Mouse (Mus musculus) intestine, embryonic 15.5 days (tissue): ENCODE data around the gene Setx. TPM values are rescaled to one million over a fixed set of nuclear protein-coding genes. Genes with fewer than 3 reads are reported as not detected.
"Not testable (repeated sequence)": the region's sequence is repeated elsewhere in the genome, so short reads cannot be mapped to it uniquely, and the experiment has no call there.

Experiments
- ATAC-seq: fragments of 200-750 bp; cut with Nextera tagmentation; 2 replicates; pipeline ENCODE4 v1.8.0; 2017; ENCODE audit warnings: moderate TSS enrichment, moderate library complexity
- H3K27ac ChIP-seq: fragments of 300-500 bp; sonication (generic); 2 replicates; pipeline ENCODE4 v1.5.1; 2015; ENCODE audit warnings: mild to moderate bottlenecking, inconsistent platforms
- H3K27me3 ChIP-seq: fragments of 300-500 bp; sonication (generic); replicated peaks from 2 replicates; pipeline ENCODE4 v1.6.1; 2015; ENCODE audit warnings: inconsistent platforms
- H3K36me3 ChIP-seq: fragments of 300-500 bp; sonication (generic); 2 replicates; pipeline ENCODE4 v1.6.1; 2015; ENCODE audit warnings: inconsistent platforms
- H3K4me1 ChIP-seq: fragments of 300-500 bp; sonication (generic); replicated peaks from 2 replicates; pipeline ENCODE4 v1.6.1; 2015; ENCODE audit warnings: inconsistent platforms
- H3K4me2 ChIP-seq: fragments of 300-500 bp; sonication (generic); replicated peaks from 2 replicates; pipeline ENCODE4 v1.6.1; 2015; ENCODE audit warnings: mild to moderate bottlenecking, inconsistent platforms
- H3K4me3 ChIP-seq: fragments of 300-500 bp; sonication (generic); replicated peaks from 2 replicates; pipeline ENCODE4 v1.5.1; 2015; ENCODE audit warnings: inconsistent platforms
- H3K9ac ChIP-seq: fragments of 300-500 bp; sonication (generic); 2 replicates; pipeline ENCODE4 v1.6.1; 2015; ENCODE audit warnings: inconsistent platforms
- H3K9me3 ChIP-seq: fragments of 300-500 bp; sonication (generic); 2 replicates; pipeline ENCODE4 v1.6.1; 2016; ENCODE audit warnings: inconsistent platforms
- WGBS: fragments of 180-500 bp; shearing (Covaris S2); methylation state at CpG from one replicate; pipeline ENCODE4 v1.1.7; 2015; 5-methylcytosine and 5-hydroxymethylcytosine counted together
- polyA plus RNA-seq: library from polyadenylated mRNA; unstranded; fragments of >200 nt; fragmentation: Nextera tagmentation; extraction: Ambion mirVana; gene quantifications from 2 replicates; pipeline ENCODE4 v1.2.1, GENCODE M21; 2015

Setx gene
- polyA plus RNA-seq, 1 experiment from 2014 or later, result 7.2 TPM

DNA sequence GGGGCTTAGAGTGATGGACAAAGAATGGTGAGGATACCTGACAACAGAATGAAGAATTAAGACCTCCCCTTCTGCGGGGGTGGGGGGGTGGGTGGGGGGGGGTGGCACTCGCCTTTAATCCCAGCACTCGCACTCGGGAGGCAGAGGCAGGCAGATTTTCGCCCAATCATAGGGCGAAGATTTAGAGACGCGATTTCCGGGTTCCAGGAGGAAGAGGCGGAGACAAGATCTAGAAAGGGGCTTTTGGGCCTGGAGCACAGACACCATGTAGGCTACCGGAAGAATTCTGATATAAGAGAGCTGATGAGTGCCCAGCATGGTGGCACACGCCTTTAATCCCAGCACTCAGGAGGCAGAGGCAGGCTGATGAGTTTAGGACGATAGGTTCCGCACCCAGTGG is 24.3 kb upstream of the Setx start:
- no peak for ATAC-seq
- Histone ChIP-seq H3K4me2 (no peak overlapping the region), H3K9me3 (no peaks in the 10 kb centered on the region), H3K4me1 (0 out of 2 replicates have a peak, but pooled peaks cover 2% of the 10 kb centered on the region), H3K36me3 (no peaks in the 10 kb centered on the region), H3K9ac (no peak overlapping the region), H3K4me3 (no peak overlapping the region), H3K27ac (no peak overlapping the region), H3K27me3 (no peaks in the 10 kb centered on the region)
- 88% methylated on average over 14 of the region's 14 CpGs for WGBS

- 62% methylated on average over 7 of the region's 7 CpGs for WGBS
- Histone ChIP-seq H3K4me3 (no peak overlapping the region), H3K27me3 (no peaks in the 10 kb centered on the region), H3K9ac (no peak overlapping the region), H3K27ac (no peak overlapping the region), H3K36me3 (no peaks in the 10 kb centered on the region), H3K4me1 (0 out of 2 replicates have a peak, but pooled peaks cover 2% of the 10 kb centered on the region), H3K4me2 (peak overlapping the region; percentile 29; the same call in 1 of the 2 replicates), H3K9me3 (no peaks in the 10 kb centered on the region)
- ATAC-seq, result no peak
Observed at GRCm38 (mm10) chr2:29100822-29101534, 23.0 kb upstream of the Setx start.

DNA sequence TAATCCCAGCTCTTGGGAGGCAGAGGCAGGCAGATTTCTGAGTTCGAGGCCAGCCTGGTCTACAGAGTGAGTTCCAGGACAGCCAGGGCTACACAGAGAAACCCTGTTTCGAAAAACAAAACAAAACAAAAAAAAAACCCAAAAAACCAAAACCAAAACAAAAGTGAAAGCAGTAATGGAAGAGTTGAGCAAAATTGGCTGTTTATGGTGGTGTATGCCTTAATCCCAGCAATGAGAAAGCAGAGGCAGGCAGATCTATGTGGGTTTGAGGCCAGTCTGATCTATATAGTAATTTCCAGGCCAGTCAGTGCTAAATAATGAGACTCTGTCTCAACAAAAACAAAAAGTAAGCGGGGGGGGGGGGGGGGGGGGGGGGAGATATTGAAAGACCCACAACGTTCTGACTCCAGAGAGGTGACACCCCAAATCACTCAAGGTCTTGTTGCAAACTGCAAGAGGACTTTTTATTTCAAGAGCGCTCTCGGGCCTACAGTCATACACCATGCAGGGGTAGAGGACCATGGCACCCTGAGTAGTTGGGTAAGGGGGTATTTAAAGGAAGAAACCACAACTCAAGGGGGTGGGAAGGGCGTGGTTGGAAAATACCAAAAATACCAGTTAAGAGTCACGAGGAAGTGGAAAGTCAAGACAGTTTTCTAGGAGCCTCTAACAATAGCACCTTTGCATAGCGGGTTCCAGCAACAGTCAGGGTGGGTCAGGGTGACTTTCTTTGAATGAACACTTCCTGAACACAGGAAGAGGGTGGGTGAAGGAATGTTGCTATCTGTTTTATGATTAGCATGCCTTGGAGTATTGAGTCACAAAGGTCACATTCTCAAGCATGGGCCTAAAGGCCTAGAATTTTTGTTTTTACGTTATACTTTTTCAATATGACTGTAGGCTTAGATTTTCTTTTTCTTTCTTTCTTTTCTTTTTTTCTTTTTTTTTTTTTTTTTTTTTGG is 21.3 kb upstream of the Setx start:
- H3K9me3 ChIP-seq, H3K9ac ChIP-seq, H3K27ac ChIP-seq, H3K4me2 ChIP-seq, H3K27me3 ChIP-seq, H3K4me1 ChIP-seq, H3K4me3 ChIP-seq, ATAC-seq, H3K36me3 ChIP-seq: not testable (repeated sequence)
- 71% methylated on average over 10 of the region's 10 CpGs for WGBS

DNA sequence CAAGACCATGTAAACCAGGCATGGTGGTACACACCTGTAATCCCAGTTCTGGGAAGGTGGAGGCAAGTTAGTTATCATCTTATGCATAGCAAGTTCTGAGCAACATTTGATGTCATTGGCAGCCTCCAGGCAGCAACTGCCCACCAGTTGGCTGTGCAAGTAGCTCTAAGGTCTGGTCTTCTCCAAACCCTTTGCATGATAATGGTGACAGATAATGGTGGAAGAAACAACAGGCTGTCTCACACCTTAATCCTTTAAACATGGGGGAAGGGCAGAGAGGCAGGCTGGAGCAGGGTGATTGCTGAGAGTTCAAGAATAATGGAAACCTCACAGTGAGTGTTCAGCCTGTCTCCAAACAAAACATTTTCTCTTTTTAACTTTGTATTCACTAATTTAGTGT is 3.0 kb upstream of the Setx start:
- Histone ChIP-seq H3K9me3 (no peaks in the 10 kb centered on the region), H3K4me2 (no peak overlapping the region), H3K36me3 (no peaks in the 10 kb centered on the region), H3K4me3 (no peak overlapping the region), H3K27me3 (no peaks in the 10 kb centered on the region), H3K27ac (no peak overlapping the region), H3K9ac (no peak overlapping the region), H3K4me1 (0 out of 2 replicates have a peak, but pooled peaks cover under 1% of the 10 kb centered on the region)
- no peak for ATAC-seq

- H3K9ac ChIP-seq, result no peak overlapping the region
- H3K27me3 ChIP-seq, result no peaks in the 10 kb centered on the region
- no peaks in the 10 kb centered on the region for H3K9me3 ChIP-seq
- 68% methylated on average over 3 of the region's 3 CpGs for WGBS
- no peaks in the 10 kb centered on the region for H3K36me3 ChIP-seq
- no peak overlapping the region for H3K4me3 ChIP-seq
- no peak overlapping the region for H3K27ac ChIP-seq
- no peak for ATAC-seq
- 0 out of 2 replicates have a peak, but pooled peaks cover 3% of the 10 kb centered on the region for H3K4me1 ChIP-seq
- H3K4me2 ChIP-seq, result no peak overlapping the region
Observed at GRCm38 (mm10) chr2:29122446-29122845, 1.5 kb upstream of the Setx start.

- Histone ChIP-seq H3K27me3 (no peaks in the 10 kb centered on the region), H3K36me3 (0 out of 2 replicates have a peak, but pooled peaks cover 4% of the 10 kb centered on the region), H3K4me3 (peak overlapping the region; percentile 82), H3K9me3 (no peaks in the 10 kb centered on the region), H3K9ac (peak overlapping the region; percentile 39; the same call in 1 of the 2 replicates), H3K4me2 (peak overlapping the region; percentile 74), H3K27ac (peak overlapping the region; percentile 52), H3K4me1 (0 out of 2 replicates have a peak, but pooled peaks cover 3% of the 10 kb centered on the region)
- WGBS, result under 1% methylated on average over 24 of the region's 24 CpGs
- ATAC-seq, result no peak; the same call in 1 of the 2 replicates
Observed at GRCm38 (mm10) chr2:29124571-29124935, 572 bp downstream of the Setx start.

DNA sequence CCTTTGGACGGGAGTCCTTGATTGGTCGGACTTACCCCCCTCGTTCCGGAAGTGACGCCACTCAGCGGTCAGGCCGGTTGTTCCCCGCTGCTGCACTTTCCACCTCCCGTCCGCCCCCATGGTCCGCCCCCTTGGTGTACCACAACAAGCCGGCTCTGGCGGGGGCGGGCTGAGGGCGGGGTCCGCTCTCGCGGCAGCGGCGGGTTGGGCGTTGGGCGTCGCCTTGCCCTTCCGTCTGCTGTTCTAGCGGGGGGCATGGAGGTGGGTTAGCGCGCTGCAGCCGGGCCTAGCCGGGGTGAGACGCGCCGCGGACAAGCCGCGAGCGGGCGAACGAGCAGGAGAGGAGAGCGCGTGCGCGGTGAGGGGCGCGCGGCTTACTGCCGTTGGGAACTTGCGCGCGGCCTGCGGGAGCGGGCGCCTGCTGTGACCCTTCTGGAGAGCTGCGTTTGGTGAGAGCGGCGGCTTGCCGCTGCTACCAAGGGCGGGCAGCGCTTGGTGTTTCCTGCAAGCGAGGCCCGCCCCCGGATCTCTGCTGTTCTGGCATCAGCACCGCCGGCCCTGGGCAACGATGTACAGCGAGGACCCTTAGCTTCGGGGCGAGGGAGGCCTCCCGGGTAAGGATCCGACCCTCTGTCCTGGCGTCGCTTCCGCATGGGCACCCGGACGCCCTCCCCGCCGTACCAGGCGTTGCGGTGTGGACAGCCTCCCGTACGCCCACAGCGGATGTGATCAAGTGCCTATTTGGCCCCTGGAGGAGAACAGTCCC is 1.1 kb downstream of the Setx start:
- Histone ChIP-seq H3K27me3 (no peaks in the 10 kb centered on the region), H3K27ac (peak overlapping the region; percentile 97), H3K4me1 (0 out of 2 replicates have a peak, but pooled peaks cover 3% of the 10 kb centered on the region), H3K9me3 (no peaks in the 10 kb centered on the region), H3K4me3 (peak overlapping the region; percentile 82), H3K4me2 (peak overlapping the region; percentile 74), H3K9ac (peak overlapping the region; percentile 89), H3K36me3 (0 out of 2 replicates have a peak, but pooled peaks cover 6% of the 10 kb centered on the region)
- under 1% methylated on average over 81 of the region's 81 CpGs for WGBS
- ATAC-seq, result peak; percentile 99

- Histone ChIP-seq H3K4me3 (no peak overlapping the region), H3K4me1 (0 out of 2 replicates have a peak, but pooled peaks cover 3% of the 10 kb centered on the region), H3K36me3 (0 out of 2 replicates have a peak, but pooled peaks cover 6% of the 10 kb centered on the region), H3K4me2 (no peak overlapping the region), H3K27ac (no peak overlapping the region), H3K9ac (no peak overlapping the region), H3K27me3 (no peaks in the 10 kb centered on the region), H3K9me3 (no peaks in the 10 kb centered on the region)
- 91% methylated on average over 7 of the region's 7 CpGs for WGBS
- no peak for ATAC-seq
Observed at GRCm38 (mm10) chr2:29130118-29130899, 6.3 kb downstream of the Setx start.

GRCm38 (mm10) chr2:29135161-29135560 is 11.2 kb downstream of the Setx start:
- no peak overlapping the region for H3K4me3 ChIP-seq
- H3K36me3 ChIP-seq, result peaks cover 3% of the 10 kb centered on the region; the same call in 1 of the 2 replicates
- H3K9ac ChIP-seq, result no peak overlapping the region
- ATAC-seq, result no peak
- H3K27ac ChIP-seq, result no peak overlapping the region
- H3K9me3 ChIP-seq, result no peaks in the 10 kb centered on the region
- no peaks in the 10 kb centered on the region for H3K4me1 ChIP-seq
- H3K27me3 ChIP-seq, result no peaks in the 10 kb centered on the region
- no peak overlapping the region for H3K4me2 ChIP-seq

- Histone ChIP-seq H3K9ac (no peak overlapping the region), H3K36me3 (peaks cover 6% of the 10 kb centered on the region; the same call in 1 of the 2 replicates), H3K27ac (no peak overlapping the region), H3K27me3 (no peaks in the 10 kb centered on the region), H3K9me3 (no peaks in the 10 kb centered on the region), H3K4me2 (no peak overlapping the region), H3K4me3 (no peak overlapping the region), H3K4me1 (no peaks in the 10 kb centered on the region)
- ATAC-seq, result no peak
- 63% methylated on average over 2 of the region's 2 CpGs for WGBS
Observed at GRCm38 (mm10) chr2:29151941-29152340, 28.0 kb downstream of the Setx start.

DNA sequence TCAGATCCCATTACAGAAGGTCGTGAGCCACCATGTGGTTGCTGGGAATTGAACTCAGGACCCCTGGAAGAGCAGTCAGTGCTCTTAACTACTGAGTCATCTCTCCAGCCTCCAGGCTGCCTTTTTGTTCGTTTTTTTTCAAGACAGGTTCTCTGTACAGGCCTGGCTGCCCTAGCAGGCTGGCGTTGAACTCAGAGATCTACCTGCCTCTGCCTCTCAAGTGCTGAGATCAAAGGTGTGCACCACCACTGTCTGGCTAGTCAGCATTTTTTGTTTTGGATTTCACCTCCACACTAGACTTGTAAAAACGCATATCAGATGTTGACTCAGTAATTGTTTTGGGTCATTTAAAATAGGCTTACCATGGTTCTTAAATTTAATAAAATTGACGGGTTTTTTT is 44.1 kb downstream of the Setx start:
- H3K9me3 ChIP-seq, result no peaks in the 10 kb centered on the region
- 92% methylated on average over 5 of the region's 5 CpGs for WGBS
- no peak overlapping the region for H3K4me2 ChIP-seq
- H3K36me3 ChIP-seq, result peaks cover 16% of the 10 kb centered on the region
- no peak for ATAC-seq
- no peak overlapping the region for H3K27ac ChIP-seq
- H3K4me3 ChIP-seq, result no peak overlapping the region
- no peaks in the 10 kb centered on the region for H3K4me1 ChIP-seq
- H3K27me3 ChIP-seq, result no peaks in the 10 kb centered on the region
- no peak overlapping the region for H3K9ac ChIP-seq
